Mouse (Mus musculus): Measurements from ENCODE around the gene Prkaca. TPM values are rescaled to one million over a fixed set of nuclear protein-coding genes. Genes with fewer than 3 reads are reported as not detected.

Prkaca gene
- polyA plus RNA-seq, 1 experiment = 75.1 TPM

- H3K79me3 ChIP-seq (ENCODE audit: low read depth) = peaks cover 22% of the 10 kb centered on the region
- peak overlapping the region; percentile 28 for H3K4me3 ChIP-seq (ENCODE audit: insufficient read depth, poor library complexity, severe bottlenecking)
- H3ac ChIP-seq (ENCODE audit: control insufficient read depth, insufficient read length, low read depth) = peak overlapping the region; percentile 8
- no peaks in the 10 kb centered on the region for H3K27me3 ChIP-seq (ENCODE audit: control insufficient read depth, insufficient read depth, insufficient read length)
- peaks cover 42% of the 10 kb centered on the region for H3K79me2 ChIP-seq (ENCODE audit: control insufficient read depth, insufficient read depth)
- H3K36me3 ChIP-seq (ENCODE audit: control insufficient read depth, insufficient read depth) = peaks cover 7% of the 10 kb centered on the region
- TF ChIP-seq CEBPB (IDR thresholded peaks at IDR 0.05; ENCODE audit: low read depth) (no peak), MYOD1 (IDR thresholded peaks at IDR 0.05; ENCODE audit: control insufficient read depth, insufficient read length, low read depth) (no peak), USF1 (IDR thresholded peaks at IDR 0.05; ENCODE audit: low read depth) (no peak), CTCF (IDR thresholded peaks at IDR 0.05; ENCODE audit: control insufficient read depth, insufficient read depth, insufficient read length) (no peak), MYOG (IDR thresholded peaks at IDR 0.05; ENCODE audit: control insufficient read depth, extremely low read depth, insufficient read length) (no peak), MAX (IDR thresholded peaks at IDR 0.05) (no peak), FOSL1 (IDR thresholded peaks at IDR 0.05; ENCODE audit: insufficient read depth, low read length, poor library complexity, severe bottlenecking) (no peak)
Observed at GRCm38 (mm10) chr8:83954749-83955105, 18.1 kb upstream of the Prkaca start.

- Histone ChIP-seq H3K36me3 (ENCODE audit: control insufficient read depth, insufficient read depth) (peaks cover 14% of the 10 kb centered on the region), H3K27me3 (ENCODE audit: control insufficient read depth, insufficient read depth, insufficient read length) (no peaks in the 10 kb centered on the region), H3K4me3 (ENCODE audit: insufficient read depth, poor library complexity, severe bottlenecking) (peak within 1 kb of the TSS; percentile 66), H3K79me3 (ENCODE audit: low read depth) (peaks cover 25% of the 10 kb centered on the region), H3ac (ENCODE audit: control insufficient read depth, insufficient read length, low read depth) (peak within 1 kb of the TSS; percentile 72), H3K79me2 (ENCODE audit: control insufficient read depth, insufficient read depth) (peaks cover 48% of the 10 kb centered on the region)
- TF ChIP-seq MYOG (IDR thresholded peaks at IDR 0.05; ENCODE audit: control insufficient read depth, extremely low read depth, insufficient read length) = no peak
- no peak for TF ChIP-seq CEBPB (IDR thresholded peaks at IDR 0.05; ENCODE audit: low read depth)
- TF ChIP-seq USF1 (IDR thresholded peaks at IDR 0.05; ENCODE audit: low read depth) = no peak
- no peak for TF ChIP-seq FOSL1 (IDR thresholded peaks at IDR 0.05; ENCODE audit: insufficient read depth, low read length, poor library complexity, severe bottlenecking)
- TF ChIP-seq CTCF (IDR thresholded peaks at IDR 0.05; ENCODE audit: control insufficient read depth, insufficient read depth, insufficient read length) = peak; percentile 96
- TF ChIP-seq MAX (IDR thresholded peaks at IDR 0.05) = peak; percentile 38
Observed at GRCm38 (mm10) chr8:83955106-83955957, 17.5 kb upstream of the Prkaca start, which contains the start of the genes Gm10644 and Asf1b. Gene Gm10644, minus strand, starts transcription at chr8:83955205. Gene Asf1b, plus strand, starts transcription at chr8:83955507.

- Histone ChIP-seq H3K36me3 (ENCODE audit: control insufficient read depth, insufficient read depth) (peaks cover 17% of the 10 kb centered on the region), H3K79me3 (ENCODE audit: low read depth) (peaks cover 27% of the 10 kb centered on the region), H3K4me3 (ENCODE audit: insufficient read depth, poor library complexity, severe bottlenecking) (peak overlapping the region; percentile 66), H3K27me3 (ENCODE audit: control insufficient read depth, insufficient read depth, insufficient read length) (no peaks in the 10 kb centered on the region), H3K79me2 (ENCODE audit: control insufficient read depth, insufficient read depth) (peaks cover 53% of the 10 kb centered on the region), H3ac (ENCODE audit: control insufficient read depth, insufficient read length, low read depth) (peak overlapping the region; percentile 72)
- no peak for TF ChIP-seq CEBPB (IDR thresholded peaks at IDR 0.05; ENCODE audit: low read depth)
- TF ChIP-seq MAX (IDR thresholded peaks at IDR 0.05) = no peak
- TF ChIP-seq MYOG (IDR thresholded peaks at IDR 0.05; ENCODE audit: control insufficient read depth, extremely low read depth, insufficient read length) = no peak
- no peak for TF ChIP-seq MYOD1 (IDR thresholded peaks at IDR 0.05; ENCODE audit: control insufficient read depth, insufficient read length, low read depth)
- TF ChIP-seq USF1 (IDR thresholded peaks at IDR 0.05; ENCODE audit: low read depth) = no peak
- no peak for TF ChIP-seq FOSL1 (IDR thresholded peaks at IDR 0.05; ENCODE audit: insufficient read depth, low read length, poor library complexity, severe bottlenecking)
- TF ChIP-seq CTCF (IDR thresholded peaks at IDR 0.05; ENCODE audit: control insufficient read depth, insufficient read depth, insufficient read length) = no peak
Observed at GRCm38 (mm10) chr8:83955958-83956218, 16.9 kb upstream of the Prkaca start.

- Histone ChIP-seq H3K79me2 (ENCODE audit: control insufficient read depth, insufficient read depth) (peaks cover 62% of the 10 kb centered on the region), H3K27me3 (ENCODE audit: control insufficient read depth, insufficient read depth, insufficient read length) (no peaks in the 10 kb centered on the region), H3K79me3 (ENCODE audit: low read depth) (peaks cover 27% of the 10 kb centered on the region), H3ac (ENCODE audit: control insufficient read depth, insufficient read length, low read depth) (peak overlapping the region; percentile 70), H3K36me3 (ENCODE audit: control insufficient read depth, insufficient read depth) (peaks cover 17% of the 10 kb centered on the region), H3K4me3 (ENCODE audit: insufficient read depth, poor library complexity, severe bottlenecking) (peak overlapping the region; percentile 66)
- TF ChIP-seq MYOD1 (IDR thresholded peaks at IDR 0.05; ENCODE audit: control insufficient read depth, insufficient read length, low read depth) (peak; percentile 50), CEBPB (IDR thresholded peaks at IDR 0.05; ENCODE audit: low read depth) (no peak), CTCF (IDR thresholded peaks at IDR 0.05; ENCODE audit: control insufficient read depth, insufficient read depth, insufficient read length) (no peak), MAX (IDR thresholded peaks at IDR 0.05) (no peak)
Observed at GRCm38 (mm10) chr8:83956789-83957188, 16.0 kb upstream of the Prkaca start.

GRCm38 (mm10) chr8:83964015-83964765 is 8.6 kb upstream of the Prkaca start:
- H3K27me3 ChIP-seq (ENCODE audit: control insufficient read depth, insufficient read depth, insufficient read length) = no peaks in the 10 kb centered on the region
- H3ac ChIP-seq (ENCODE audit: control insufficient read depth, insufficient read length, low read depth) = no peak overlapping the region
- H3K36me3 ChIP-seq (ENCODE audit: control insufficient read depth, insufficient read depth) = peaks cover 58% of the 10 kb centered on the region
- no peak overlapping the region for H3K4me3 ChIP-seq (ENCODE audit: insufficient read depth, poor library complexity, severe bottlenecking)
- H3K79me3 ChIP-seq (ENCODE audit: low read depth) = peaks cover 18% of the 10 kb centered on the region
- peaks cover 48% of the 10 kb centered on the region for H3K79me2 ChIP-seq (ENCODE audit: control insufficient read depth, insufficient read depth)
- TF ChIP-seq MYOG (IDR thresholded peaks at IDR 0.05; ENCODE audit: control insufficient read depth, extremely low read depth, insufficient read length) = no peak
- no peak for TF ChIP-seq CEBPB (IDR thresholded peaks at IDR 0.05; ENCODE audit: low read depth)
- TF ChIP-seq FOSL1 (IDR thresholded peaks at IDR 0.05; ENCODE audit: insufficient read depth, low read length, poor library complexity, severe bottlenecking) = no peak
- no peak for TF ChIP-seq USF1 (IDR thresholded peaks at IDR 0.05; ENCODE audit: low read depth)
- no peak for TF ChIP-seq CTCF (IDR thresholded peaks at IDR 0.05; ENCODE audit: control insufficient read depth, insufficient read depth, insufficient read length)
- TF ChIP-seq MAX (IDR thresholded peaks at IDR 0.05) = no peak
- TF ChIP-seq MYOD1 (IDR thresholded peaks at IDR 0.05; ENCODE audit: control insufficient read depth, insufficient read length, low read depth) = no peak
